Mouse (Mus musculus): Measurements from ENCODE around the gene Bms1. TPM values are rescaled to one million over a fixed set of nuclear protein-coding genes. Genes with fewer than 3 reads are reported as not detected.

Bms1 gene
- total RNA-seq (2014; rRNA removed) (8.9 and 11.1 TPM in 2 replicates), polyA plus RNA-seq (2012; rRNA removed) (2.0 and 2.5 TPM in 2 replicates)

GRCm38 (mm10) chr6:118419050-118419920, at the start of gene Bms1:
Gene Bms1 (minus strand): TSS chr6:118419474.
- H3K79me2 ChIP-seq (ENCODE audit: control insufficient read depth, insufficient read depth, low read length), result peaks cover 5% of the 10 kb centered on the region; the same call in 1 of the 2 replicates
- under 1% methylated on average over 67 of the region's 67 CpGs for WGBS
- peak within 1 kb of the TSS; percentile 89 for H3K4me3 ChIP-seq (ENCODE audit: insufficient read depth, low read depth, low read length)
- peak within 1 kb of the TSS; percentile 88 for H3K9ac ChIP-seq (ENCODE audit: low read depth, low read length)
- peaks cover 3% of the 10 kb centered on the region; the same call in 1 of the 2 replicates for H3K4me1 ChIP-seq (ENCODE audit: control insufficient read depth, insufficient read depth, low read length)
- TF ChIP-seq CTCF (IDR thresholded peaks at IDR 0.05; ENCODE audit: low read depth, low read length) (peak; percentile 97), POLR2A (IDR thresholded peaks at IDR 0.05; ENCODE audit: extremely low read depth, insufficient read depth, low read length) (peak; percentile 75)
- no peaks in the 10 kb centered on the region for H3K27me3 ChIP-seq (ENCODE audit: control insufficient read depth, insufficient read depth, low read length)
- peaks cover 11% of the 10 kb centered on the region for H3K36me3 ChIP-seq (ENCODE audit: control insufficient read depth, insufficient read depth, low read length)
- DNase-seq (ENCODE audit: extremely low read depth, low read depth, low spot score), result peak; percentile 95
- peak within 1 kb of the TSS; percentile 50 for H3K27ac ChIP-seq (replicated peaks; ENCODE audit: insufficient read depth, low read depth, low read length)

- H3K27me3 ChIP-seq (ENCODE audit: control insufficient read depth, insufficient read depth, low read length), result no peaks in the 10 kb centered on the region
- 0 out of 2 replicates have a peak, but pooled peaks cover 2% of the 10 kb centered on the region for H3K4me1 ChIP-seq (ENCODE audit: control insufficient read depth, insufficient read depth, low read length)
- H3K27ac ChIP-seq (replicated peaks; ENCODE audit: insufficient read depth, low read depth, low read length), result no peak overlapping the region
- TF ChIP-seq CTCF (IDR thresholded peaks at IDR 0.05; ENCODE audit: low read depth, low read length), result no peak
- no peak for TF ChIP-seq POLR2A (IDR thresholded peaks at IDR 0.05; ENCODE audit: extremely low read depth, insufficient read depth, low read length)
- WGBS, result 89% methylated on average over 15 of the region's 15 CpGs
- H3K9ac ChIP-seq (ENCODE audit: low read depth, low read length), result no peak overlapping the region
- H3K4me3 ChIP-seq (ENCODE audit: insufficient read depth, low read depth, low read length), result no peak overlapping the region
- peaks cover 20% of the 10 kb centered on the region for H3K36me3 ChIP-seq (ENCODE audit: control insufficient read depth, insufficient read depth, low read length)
- no peaks in the 10 kb centered on the region for H3K79me2 ChIP-seq (ENCODE audit: control insufficient read depth, insufficient read depth, low read length)
- no peak for DNase-seq (ENCODE audit: extremely low read depth, low read depth, low spot score)
These were observed 42.9 kb upstream of the Bms1 start for GRCm38 (mm10) chr6:118462069-118462705.

- H3K9ac ChIP-seq (ENCODE audit: low read depth, low read length), result no peak overlapping the region
- no peak for DNase-seq (ENCODE audit: extremely low read depth, low read depth, low spot score)
- H3K36me3 ChIP-seq (ENCODE audit: control insufficient read depth, insufficient read depth, low read length), result no peaks in the 10 kb centered on the region
- no peak overlapping the region for H3K27ac ChIP-seq (replicated peaks; ENCODE audit: insufficient read depth, low read depth, low read length)
- WGBS, result 91% methylated on average over 1 of the region's 1 CpGs
- TF ChIP-seq CTCF (IDR thresholded peaks at IDR 0.05; ENCODE audit: low read depth, low read length) (no peak), POLR2A (IDR thresholded peaks at IDR 0.05; ENCODE audit: extremely low read depth, insufficient read depth, low read length) (no peak)
- no peaks in the 10 kb centered on the region for H3K4me1 ChIP-seq (ENCODE audit: control insufficient read depth, insufficient read depth, low read length)
- no peaks in the 10 kb centered on the region for H3K79me2 ChIP-seq (ENCODE audit: control insufficient read depth, insufficient read depth, low read length)
- no peak overlapping the region for H3K4me3 ChIP-seq (ENCODE audit: insufficient read depth, low read depth, low read length)
- no peaks in the 10 kb centered on the region for H3K27me3 ChIP-seq (ENCODE audit: control insufficient read depth, insufficient read depth, low read length)
These were observed 38.5 kb upstream of the Bms1 start for GRCm38 (mm10) chr6:118457726-118458125.

GRCm38 (mm10) chr6:118455042-118455631, 35.9 kb upstream of the Bms1 start, which contains the start of gene Zfp248:
Gene Zfp248 (minus strand): TSS chr6:118455528.
- WGBS, result under 1% methylated on average over 43 of the region's 43 CpGs
- peak; percentile 31 for DNase-seq (ENCODE audit: extremely low read depth, low read depth, low spot score)
- Histone ChIP-seq H3K27ac (replicated peaks; ENCODE audit: insufficient read depth, low read depth, low read length) (no peak within 1 kb of the TSS), H3K9ac (ENCODE audit: low read depth, low read length) (peak within 1 kb of the TSS; percentile 64), H3K4me1 (ENCODE audit: control insufficient read depth, insufficient read depth, low read length) (no peaks in the 10 kb centered on the region), H3K36me3 (ENCODE audit: control insufficient read depth, insufficient read depth, low read length) (no peaks in the 10 kb centered on the region), H3K4me3 (ENCODE audit: insufficient read depth, low read depth, low read length) (peak within 1 kb of the TSS; percentile 66), H3K79me2 (ENCODE audit: control insufficient read depth, insufficient read depth, low read length) (no peaks in the 10 kb centered on the region), H3K27me3 (ENCODE audit: control insufficient read depth, insufficient read depth, low read length) (no peaks in the 10 kb centered on the region)
- TF ChIP-seq CTCF (IDR thresholded peaks at IDR 0.05; ENCODE audit: low read depth, low read length) (peak; percentile 39; the same call in 1 of the 2 replicates), POLR2A (IDR thresholded peaks at IDR 0.05; ENCODE audit: extremely low read depth, insufficient read depth, low read length) (0 out of 2 replicates have a peak, but pooled peaks have one; percentile 15)

- Histone ChIP-seq H3K4me3 (ENCODE audit: insufficient read depth, low read depth, low read length) (no peak overlapping the region), H3K36me3 (ENCODE audit: control insufficient read depth, insufficient read depth, low read length) (no peaks in the 10 kb centered on the region), H3K79me2 (ENCODE audit: control insufficient read depth, insufficient read depth, low read length) (no peaks in the 10 kb centered on the region), H3K4me1 (ENCODE audit: control insufficient read depth, insufficient read depth, low read length) (no peaks in the 10 kb centered on the region), H3K27ac (replicated peaks; ENCODE audit: insufficient read depth, low read depth, low read length) (no peak overlapping the region), H3K27me3 (ENCODE audit: control insufficient read depth, insufficient read depth, low read length) (no peaks in the 10 kb centered on the region), H3K9ac (ENCODE audit: low read depth, low read length) (no peak overlapping the region)
- no peak for DNase-seq (ENCODE audit: extremely low read depth, low read depth, low spot score)
- WGBS, result 53% methylated on average over 8 of the region's 8 CpGs
- TF ChIP-seq POLR2A (IDR thresholded peaks at IDR 0.05; ENCODE audit: extremely low read depth, insufficient read depth, low read length), result no peak
- no peak for TF ChIP-seq CTCF (IDR thresholded peaks at IDR 0.05; ENCODE audit: low read depth, low read length)
These were observed 35.2 kb upstream of the Bms1 start for GRCm38 (mm10) chr6:118454452-118454851.

Data from liver, adult 2 months (tissue).